Mouse (Mus musculus): ENCODE results near the gene Cyp2c23. TPM values are rescaled to one million over a fixed set of nuclear protein-coding genes. Genes with fewer than 3 reads are reported as not detected.

Gene Cyp2c23
- polyA plus RNA-seq, 1 experiment from 2014 or later, result 0.09 TPM

DNA sequence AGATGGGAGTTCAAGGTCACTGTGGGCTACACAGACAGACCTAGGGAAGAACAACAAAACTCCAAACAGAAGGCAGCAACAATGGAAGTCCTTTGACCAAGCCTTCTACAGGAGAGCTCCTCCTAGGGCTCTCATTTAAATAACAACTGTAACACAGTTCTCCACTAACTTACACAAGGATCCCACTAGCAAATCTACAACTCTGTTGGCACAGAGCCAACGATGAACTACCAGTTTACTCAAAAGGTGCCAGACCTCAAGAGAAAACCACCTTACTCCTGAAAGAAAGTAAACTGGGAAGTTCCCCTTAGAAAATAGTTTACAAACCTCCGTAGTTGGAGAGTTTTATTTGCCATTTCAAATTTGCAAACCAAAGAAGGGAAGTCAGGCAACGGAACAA is 20.3 kb upstream of the Cyp2c23 start:
- H3K79me2 ChIP-seq (ENCODE audit: inconsistent target), result peaks cover 9% of the 10 kb centered on the region
- 63% methylated on average over 3 of the region's 3 CpGs for WGBS (ENCODE audit: missing documents)
- no peak overlapping the region for H3K27ac ChIP-seq
- H3K36me3 ChIP-seq (ENCODE audit: inconsistent target), result peaks cover 33% of the 10 kb centered on the region
- no peak overlapping the region for H3K4me3 ChIP-seq (ENCODE audit: inconsistent target)

DNA sequence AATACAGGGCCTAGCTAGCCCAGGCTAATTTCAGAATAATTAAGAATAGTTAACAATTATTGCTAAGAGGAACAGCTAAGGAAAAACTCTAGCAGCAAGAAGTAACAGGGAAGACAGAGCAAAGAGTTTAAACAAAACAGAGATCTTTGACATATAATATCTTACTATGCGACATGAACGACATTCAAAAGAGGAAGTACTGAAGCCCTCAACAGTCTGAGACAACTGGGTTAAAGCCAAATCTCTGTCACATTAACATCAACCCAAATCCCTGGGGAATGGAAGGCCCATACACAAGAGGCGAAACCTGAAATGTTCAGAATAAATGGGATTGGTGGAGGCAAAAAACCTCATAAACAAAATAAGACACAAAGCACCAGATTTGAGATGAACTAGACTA is 16.8 kb upstream of the Cyp2c23 start:
- Histone ChIP-seq H3K36me3 (ENCODE audit: inconsistent target) (peaks cover 33% of the 10 kb centered on the region), H3K27ac (no peak overlapping the region), H3K79me2 (ENCODE audit: inconsistent target) (peaks cover 20% of the 10 kb centered on the region), H3K4me3 (ENCODE audit: inconsistent target) (no peak overlapping the region)
- 33% methylated on average over 3 of the region's 3 CpGs for WGBS (ENCODE audit: missing documents)

DNA sequence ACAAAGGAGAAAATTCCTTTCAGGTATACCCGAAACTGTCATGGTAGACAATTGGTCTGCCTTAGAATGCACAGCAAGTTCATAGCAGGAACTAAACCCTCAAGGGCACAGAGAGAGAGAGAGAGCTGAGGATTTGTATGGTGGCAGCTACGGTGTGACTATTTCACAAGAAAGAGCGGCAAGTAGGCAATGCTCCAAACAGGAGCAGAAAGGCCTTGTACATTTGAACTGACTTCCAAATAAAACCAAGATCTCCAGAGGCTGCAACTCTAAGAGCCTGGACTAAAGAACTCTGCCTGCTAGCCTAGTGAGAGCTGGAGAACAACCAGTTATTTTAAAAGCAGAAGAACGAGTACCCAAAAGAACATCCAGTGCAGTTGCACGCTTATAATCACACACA is 13.1 kb upstream of the Cyp2c23 start:
- WGBS (ENCODE audit: missing documents), result 98% methylated on average over 5 of the region's 5 CpGs
- no peak overlapping the region for H3K4me3 ChIP-seq (ENCODE audit: inconsistent target)
- peaks cover 56% of the 10 kb centered on the region for H3K36me3 ChIP-seq (ENCODE audit: inconsistent target)
- H3K27ac ChIP-seq, result no peak overlapping the region
- peaks cover 20% of the 10 kb centered on the region for H3K79me2 ChIP-seq (ENCODE audit: inconsistent target)

DNA sequence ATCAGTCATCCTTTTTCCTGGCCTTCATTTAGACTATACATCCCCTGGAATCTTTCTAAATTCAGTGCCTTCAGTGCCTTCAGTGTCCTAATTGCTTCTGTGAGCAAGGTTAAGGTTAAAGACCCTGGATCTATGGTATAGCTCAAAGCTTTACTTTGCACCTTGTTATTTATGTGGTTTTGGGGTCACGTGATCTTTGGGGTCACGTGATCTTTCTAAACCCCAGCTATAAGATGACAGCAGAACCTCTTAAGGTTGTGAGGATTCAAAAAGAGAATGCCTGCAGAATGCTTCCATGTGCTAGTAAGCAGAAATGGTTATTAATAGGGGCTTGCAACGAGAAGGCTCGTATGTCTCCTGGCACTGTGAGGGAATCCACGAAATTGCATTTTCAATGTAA is 4.4 kb upstream of the Cyp2c23 start:
- Histone ChIP-seq H3K27ac (no peak overlapping the region), H3K36me3 (ENCODE audit: inconsistent target) (peaks cover 19% of the 10 kb centered on the region), H3K4me3 (ENCODE audit: inconsistent target) (no peak overlapping the region), H3K79me2 (ENCODE audit: inconsistent target) (no peaks in the 10 kb centered on the region)
- WGBS (ENCODE audit: missing documents), result 93% methylated on average over 5 of the region's 5 CpGs

DNA sequence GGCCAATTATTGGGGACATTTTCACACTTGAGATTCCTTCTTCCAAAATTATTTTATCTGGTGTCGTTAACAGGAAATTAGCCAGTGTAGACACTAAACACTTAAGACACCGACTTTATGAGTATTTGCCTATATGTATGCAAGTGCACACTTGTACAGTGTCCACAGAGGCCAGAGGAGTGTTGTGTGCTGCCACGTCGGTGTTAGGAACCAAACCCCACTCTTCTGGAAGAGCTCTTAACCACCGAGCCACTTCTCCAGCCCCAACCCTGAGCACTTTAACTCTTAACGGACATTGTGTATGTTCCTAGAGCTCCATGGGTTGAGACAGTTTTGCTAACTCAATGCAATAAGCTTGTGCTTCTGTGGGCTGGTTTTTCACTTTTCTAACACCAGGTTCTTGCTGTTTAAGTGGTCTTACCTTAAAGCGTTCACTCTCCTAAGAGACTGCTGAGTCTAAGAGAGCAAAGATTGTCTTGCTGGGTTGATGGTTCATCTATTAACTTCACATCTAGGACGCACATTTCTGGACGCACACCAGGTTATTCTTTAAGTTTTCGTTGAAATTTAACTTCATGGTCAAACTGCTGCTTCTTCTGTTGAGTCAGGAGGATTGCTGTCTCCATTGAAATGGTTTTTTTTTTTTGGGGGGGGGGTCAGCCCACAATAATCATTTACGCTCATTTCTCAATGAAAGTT is 3.2 kb upstream of the Cyp2c23 start:
- Histone ChIP-seq H3K79me2 (ENCODE audit: inconsistent target) (no peaks in the 10 kb centered on the region), H3K27ac (no peak overlapping the region), H3K4me3 (ENCODE audit: inconsistent target) (no peak overlapping the region), H3K36me3 (ENCODE audit: inconsistent target) (peaks cover 9% of the 10 kb centered on the region; the same call in 1 of the 2 replicates)
- 94% methylated on average over 11 of the region's 11 CpGs for WGBS (ENCODE audit: missing documents)

DNA sequence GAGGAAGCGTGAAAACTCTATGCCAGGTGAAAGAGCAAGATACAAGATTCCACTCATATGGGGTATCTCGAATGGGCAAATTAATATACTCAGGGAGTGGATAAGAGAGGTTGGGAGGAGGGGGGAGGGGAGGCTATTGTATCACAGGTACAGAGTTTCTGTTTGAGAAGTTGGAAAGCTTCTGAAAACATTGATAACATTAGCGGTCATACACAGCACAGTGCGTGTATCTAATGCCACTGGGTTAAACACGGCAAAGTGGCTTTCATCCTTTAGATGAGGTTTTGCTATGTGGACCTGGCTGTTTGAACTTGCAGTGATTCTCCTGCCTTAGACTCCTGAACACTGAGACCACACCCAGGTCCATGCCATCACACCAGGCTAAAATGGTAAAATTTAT is 1.0 kb upstream of the Cyp2c23 start:
- no peaks in the 10 kb centered on the region for H3K36me3 ChIP-seq (ENCODE audit: inconsistent target)
- H3K79me2 ChIP-seq (ENCODE audit: inconsistent target), result no peaks in the 10 kb centered on the region
- H3K27ac ChIP-seq, result no peak overlapping the region
- no peak overlapping the region for H3K4me3 ChIP-seq (ENCODE audit: inconsistent target)
- WGBS (ENCODE audit: missing documents), result 95% methylated on average over 5 of the region's 5 CpGs

DNA sequence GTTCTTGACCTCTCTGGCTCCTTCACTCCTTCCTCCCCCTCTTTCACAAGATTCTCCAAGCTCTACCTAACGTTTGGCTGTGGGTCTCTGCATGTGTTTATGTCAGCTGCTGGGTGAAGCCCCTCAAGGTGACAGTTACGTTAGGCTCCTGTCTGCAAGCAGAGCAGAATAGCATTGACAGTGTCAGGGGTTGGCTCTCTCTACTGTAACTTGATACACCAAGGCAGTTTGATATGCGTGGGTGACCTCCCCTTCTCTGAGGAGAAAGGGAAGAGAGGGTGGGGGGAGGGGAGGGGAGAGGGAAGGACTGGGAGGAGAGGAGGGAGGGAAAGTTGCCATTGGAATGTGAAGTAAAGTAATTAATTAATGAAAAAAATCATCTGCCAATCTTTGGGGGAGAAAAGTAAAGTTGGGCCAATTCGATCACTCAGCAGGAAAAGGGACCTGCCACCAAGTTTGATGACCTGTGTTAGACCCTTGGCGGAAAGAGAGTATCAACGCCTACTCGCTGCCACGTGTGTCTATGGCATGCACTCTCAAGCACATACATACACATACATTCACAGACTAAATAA is 2.0 kb downstream of the Cyp2c23 start:
- Histone ChIP-seq H3K36me3 (ENCODE audit: inconsistent target) (no peaks in the 10 kb centered on the region), H3K27ac (no peak overlapping the region), H3K4me3 (ENCODE audit: inconsistent target) (no peak overlapping the region), H3K79me2 (ENCODE audit: inconsistent target) (no peaks in the 10 kb centered on the region)
- WGBS (ENCODE audit: missing documents), result 82% methylated on average over 8 of the region's 8 CpGs

DNA sequence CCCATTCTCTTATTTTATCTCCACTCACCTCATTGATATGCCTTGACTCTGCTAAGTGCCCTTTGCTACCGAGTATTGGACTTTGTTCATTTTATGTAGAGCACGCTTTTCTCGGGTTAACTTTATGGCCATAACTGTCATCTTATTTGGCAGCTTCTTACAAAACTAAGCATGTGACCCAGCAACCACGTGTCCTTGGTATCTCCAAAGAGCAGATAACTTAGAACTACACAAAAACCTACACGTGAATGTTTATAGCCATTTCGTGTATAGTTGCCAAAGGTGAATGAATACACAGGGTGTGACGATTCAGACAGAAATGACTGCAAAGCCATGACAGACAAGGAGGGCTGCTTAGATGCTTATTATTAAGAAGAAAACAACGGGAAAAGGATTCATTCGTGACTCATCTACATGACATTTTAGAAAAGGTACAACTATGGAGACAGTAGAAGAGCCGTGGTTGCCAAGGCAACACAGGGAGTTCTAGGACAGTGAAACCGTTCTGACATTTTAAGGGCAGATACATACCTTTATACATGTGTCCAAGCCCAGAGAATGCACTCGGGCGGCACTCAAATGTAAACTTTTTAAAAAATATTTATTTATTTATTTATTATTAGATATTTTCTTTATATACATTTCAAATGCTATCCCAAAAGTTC is 4.0 kb downstream of the Cyp2c23 start:
- H3K79me2 ChIP-seq (ENCODE audit: inconsistent target), result no peaks in the 10 kb centered on the region
- H3K4me3 ChIP-seq (ENCODE audit: inconsistent target), result no peak overlapping the region
- no peaks in the 10 kb centered on the region for H3K36me3 ChIP-seq (ENCODE audit: inconsistent target)
- H3K27ac ChIP-seq, result no peak overlapping the region
- 93% methylated on average over 13 of the region's 13 CpGs for WGBS (ENCODE audit: missing documents)

DNA sequence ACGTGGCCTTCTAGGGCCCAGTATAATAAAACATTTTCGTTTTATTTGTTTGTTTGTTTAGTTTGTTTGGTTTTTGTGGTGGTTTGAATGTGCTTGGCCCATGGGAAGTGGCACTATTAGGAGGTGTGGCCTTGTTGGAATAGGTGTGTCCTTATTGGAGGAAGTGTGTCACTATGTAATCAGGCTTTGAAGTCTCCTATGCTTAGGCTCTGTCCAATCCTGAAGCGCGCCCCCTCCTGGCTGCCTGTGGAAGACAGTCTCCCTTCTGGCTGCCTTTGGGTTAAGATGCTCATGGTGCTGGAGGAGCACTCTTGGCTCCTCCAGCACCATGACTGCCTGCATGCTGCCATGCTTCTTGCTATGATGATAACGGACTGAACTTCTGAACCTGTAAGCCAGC is 5.9 kb downstream of the Cyp2c23 start:
- H3K27ac ChIP-seq, result no peak overlapping the region
- no peaks in the 10 kb centered on the region for H3K79me2 ChIP-seq (ENCODE audit: inconsistent target)
- no peak overlapping the region for H3K4me3 ChIP-seq (ENCODE audit: inconsistent target)
- no peaks in the 10 kb centered on the region for H3K36me3 ChIP-seq (ENCODE audit: inconsistent target)
- 72% methylated on average over 5 of the region's 5 CpGs for WGBS (ENCODE audit: missing documents)

DNA sequence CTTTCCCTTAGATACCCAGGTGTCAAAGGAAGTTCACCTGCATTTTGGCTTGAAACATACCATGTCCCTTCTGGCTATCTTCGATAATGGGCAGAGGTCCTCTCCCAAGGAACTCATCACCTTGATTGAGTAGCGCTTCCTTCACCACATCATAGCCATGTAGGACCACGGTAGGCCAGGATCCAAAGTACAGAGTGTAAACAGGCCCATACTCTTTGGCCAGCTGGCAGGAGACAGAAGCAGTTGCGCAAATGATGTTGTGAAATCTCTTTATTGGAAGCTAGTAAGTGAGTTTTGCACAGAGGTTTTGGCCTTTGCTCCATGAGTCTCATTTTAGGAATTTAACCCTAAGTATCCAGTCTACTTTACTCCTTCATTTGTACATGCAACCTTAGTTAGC is 7.5 kb downstream of the Cyp2c23 start:
- Histone ChIP-seq H3K36me3 (ENCODE audit: inconsistent target) (no peaks in the 10 kb centered on the region), H3K79me2 (ENCODE audit: inconsistent target) (no peaks in the 10 kb centered on the region), H3K4me3 (ENCODE audit: inconsistent target) (no peak overlapping the region), H3K27ac (no peak overlapping the region)
- WGBS (ENCODE audit: missing documents), result 68% methylated on average over 4 of the region's 4 CpGs

DNA sequence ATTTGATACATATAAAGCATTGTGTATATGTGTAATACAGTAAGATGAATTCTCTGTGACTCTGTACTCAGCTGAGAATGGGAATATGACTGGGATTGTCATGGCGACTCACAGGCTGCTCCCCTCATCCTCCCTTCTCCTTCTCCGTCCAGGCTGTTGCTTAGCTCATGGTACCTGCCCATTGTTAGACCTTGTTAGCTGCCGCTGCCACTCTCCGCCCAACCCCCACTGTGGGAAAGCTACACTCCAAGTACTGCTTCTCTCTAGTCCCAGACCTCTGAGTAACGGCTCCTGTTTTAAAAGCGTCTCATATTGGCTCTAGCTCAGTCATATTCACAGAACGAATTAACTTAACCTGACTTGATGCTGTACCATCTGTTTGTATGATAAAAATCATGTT is 9.3 kb downstream of the Cyp2c23 start:
- Histone ChIP-seq H3K4me3 (ENCODE audit: inconsistent target) (no peak overlapping the region), H3K36me3 (ENCODE audit: inconsistent target) (no peaks in the 10 kb centered on the region), H3K79me2 (ENCODE audit: inconsistent target) (no peaks in the 10 kb centered on the region), H3K27ac (no peak overlapping the region)
- 88% methylated on average over 7 of the region's 7 CpGs for WGBS (ENCODE audit: missing documents)

DNA sequence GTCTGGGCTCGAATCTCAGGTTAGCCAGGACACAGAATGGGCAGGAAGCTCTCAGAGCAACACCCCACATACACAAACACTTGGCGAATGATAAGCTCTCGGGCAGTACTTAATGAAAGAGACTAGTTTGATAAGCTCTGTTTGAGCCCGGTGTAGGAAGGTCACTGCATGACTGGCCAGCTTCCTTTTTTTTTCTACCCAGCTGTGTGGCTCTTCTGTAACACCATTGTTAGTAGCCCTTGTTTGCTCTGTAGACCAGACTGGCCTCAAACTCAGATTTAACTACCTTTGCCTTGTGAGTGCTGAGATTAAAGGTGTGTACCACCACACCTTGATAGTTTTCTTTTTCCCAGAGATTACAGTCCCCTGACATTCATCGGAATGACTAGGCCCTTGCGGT is 15.1 kb downstream of the Cyp2c23 start:
- Histone ChIP-seq H3K4me3 (ENCODE audit: inconsistent target) (no peak overlapping the region), H3K79me2 (ENCODE audit: inconsistent target) (no peaks in the 10 kb centered on the region), H3K27ac (no peak overlapping the region), H3K36me3 (ENCODE audit: inconsistent target) (no peaks in the 10 kb centered on the region)
- WGBS (ENCODE audit: missing documents), result 91% methylated on average over 6 of the region's 6 CpGs

DNA sequence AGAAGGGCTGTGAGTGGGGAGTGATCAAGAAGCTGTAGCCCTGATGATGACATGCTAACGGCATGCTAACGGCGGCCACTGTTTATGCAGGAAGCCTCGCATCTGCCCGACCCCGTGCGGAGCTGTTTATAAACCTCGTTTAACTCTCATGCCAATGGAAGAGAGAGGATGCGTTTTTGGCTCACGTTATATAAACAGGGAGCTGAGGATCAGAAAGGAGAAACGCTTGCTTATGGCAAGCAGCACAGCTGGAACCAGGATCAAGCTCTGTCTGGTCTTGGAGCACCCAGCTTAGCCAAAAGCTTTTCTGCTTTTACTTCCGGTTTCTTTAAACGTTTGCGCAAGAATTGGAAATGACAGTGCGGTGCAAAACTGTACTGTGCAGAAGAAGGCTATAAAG is 20.2 kb downstream of the Cyp2c23 start:
- WGBS (ENCODE audit: missing documents), result 32% methylated on average over 13 of the region's 15 CpGs

DNA sequence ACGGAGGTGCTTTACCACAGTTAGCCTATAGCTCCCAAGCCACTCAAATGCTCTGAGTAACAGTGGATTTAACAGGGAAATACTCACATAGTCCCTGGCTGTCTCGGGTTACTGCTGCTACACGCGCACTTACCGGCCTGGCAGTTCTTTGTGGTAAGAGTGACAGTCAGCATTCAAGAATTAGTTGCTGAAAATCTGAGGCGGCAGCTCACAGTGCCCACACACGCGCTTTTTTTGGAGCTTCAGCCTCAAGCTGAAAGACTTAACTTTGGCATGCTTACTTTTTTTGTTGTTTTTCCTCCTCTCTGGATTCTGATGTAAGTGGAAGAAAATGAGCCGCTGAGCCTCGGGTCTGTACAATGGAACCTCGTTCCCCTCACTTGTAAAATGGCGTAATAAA is 21.8 kb downstream of the Cyp2c23 start:
- Histone ChIP-seq H3K27ac (no peak overlapping the region), H3K79me2 (ENCODE audit: inconsistent target) (no peaks in the 10 kb centered on the region), H3K36me3 (ENCODE audit: inconsistent target) (no peaks in the 10 kb centered on the region), H3K4me3 (ENCODE audit: inconsistent target) (no peak overlapping the region)
- WGBS (ENCODE audit: missing documents), result 91% methylated on average over 12 of the region's 12 CpGs

More for the DNA sequence above, 20.2 kb downstream of the Cyp2c23 start:
- peak overlapping the region; percentile 42 for H3K27ac ChIP-seq
- H3K4me3 ChIP-seq (ENCODE audit: inconsistent target), result no peak overlapping the region
- no peaks in the 10 kb centered on the region for H3K79me2 ChIP-seq (ENCODE audit: inconsistent target)
- H3K36me3 ChIP-seq (ENCODE audit: inconsistent target), result no peaks in the 10 kb centered on the region

DNA sequence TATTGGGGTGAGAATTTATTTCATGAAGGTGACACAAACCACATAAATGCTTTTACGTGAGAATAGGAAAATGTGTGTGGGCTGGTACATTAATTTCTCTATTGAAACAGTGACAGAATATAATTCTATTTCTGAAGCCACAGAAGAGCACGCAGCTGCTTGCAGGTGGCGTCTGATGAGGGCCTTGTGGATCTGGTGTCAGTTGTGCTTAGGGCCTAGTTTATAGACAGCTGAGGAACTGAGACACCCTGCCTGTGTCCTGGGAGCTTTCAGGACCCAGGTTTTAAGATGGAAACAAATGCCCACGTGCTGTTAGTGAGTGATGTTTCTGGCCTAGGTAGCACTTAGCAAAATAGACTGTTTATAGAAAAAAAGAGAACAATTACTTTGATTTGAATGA is 24.0 kb downstream of the Cyp2c23 start:
- Histone ChIP-seq H3K27ac (no peak overlapping the region), H3K4me3 (ENCODE audit: inconsistent target) (no peak overlapping the region), H3K79me2 (ENCODE audit: inconsistent target) (no peaks in the 10 kb centered on the region), H3K36me3 (ENCODE audit: inconsistent target) (no peaks in the 10 kb centered on the region)
- WGBS (ENCODE audit: missing documents), result 85% methylated on average over 4 of the region's 4 CpGs
